Mouse (Mus musculus): ENCODE measurements around the gene BC048562. TPM values are rescaled to one million over a fixed set of nuclear protein-coding genes. Genes with fewer than 3 reads are reported as not detected.
A peak's percentile ranks its signal among the peaks of the same experiment; 100 is the strongest.

BC048562 gene
- polyA plus RNA-seq, 1 experiment, result not detected

DNA sequence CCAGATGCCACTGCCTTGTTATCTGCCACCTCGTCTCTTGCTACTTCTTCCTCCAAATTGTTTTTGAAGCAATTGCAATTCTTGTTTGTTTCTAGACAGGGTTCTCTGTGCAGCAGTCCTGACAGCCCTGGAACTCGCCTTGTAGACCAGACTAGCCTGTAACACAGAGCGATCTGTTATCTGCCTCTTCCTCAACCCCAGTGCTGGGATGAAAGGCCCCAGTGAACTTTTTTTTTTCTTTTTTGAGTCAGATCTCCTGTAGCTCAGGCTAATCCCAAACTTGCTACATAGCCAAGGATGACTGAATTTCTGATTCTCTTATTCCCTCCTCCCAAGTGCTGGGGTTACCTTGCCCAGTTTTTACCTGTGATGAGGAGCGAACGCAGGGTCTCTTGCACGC, 18.1 kb downstream of the BC048562 start:
- no peak overlapping the region for H3K4me3 ChIP-seq (ENCODE audit: extremely low read depth, insufficient read depth, insufficient read length)
- H3K36me3 ChIP-seq (ENCODE audit: control insufficient read depth, insufficient read depth, low read length), result no peaks in the 10 kb centered on the region
- 89% methylated on average over 6 of the region's 6 CpGs for WGBS
- peaks cover 6% of the 10 kb centered on the region; the same call in 1 of the 2 replicates for H3K4me1 ChIP-seq (ENCODE audit: control insufficient read depth, insufficient read depth, insufficient read length)
- DNase-seq (ENCODE audit: low read depth in 1 of 2, low spot score in 2 of 2), result no peak
- H3K27ac ChIP-seq (ENCODE audit: insufficient read depth, low read length), result no peak overlapping the region
- no peaks in the 10 kb centered on the region for H3K27me3 ChIP-seq (ENCODE audit: control insufficient read depth, insufficient read depth, low read length)
- TF ChIP-seq CTCF (IDR thresholded peaks at IDR 0.05; ENCODE audit: extremely low read depth, insufficient read depth, insufficient read length, insufficient replicate concordance) (no peak), POLR2A (IDR thresholded peaks at IDR 0.05; ENCODE audit: low read depth, low read length) (no peak)

DNA sequence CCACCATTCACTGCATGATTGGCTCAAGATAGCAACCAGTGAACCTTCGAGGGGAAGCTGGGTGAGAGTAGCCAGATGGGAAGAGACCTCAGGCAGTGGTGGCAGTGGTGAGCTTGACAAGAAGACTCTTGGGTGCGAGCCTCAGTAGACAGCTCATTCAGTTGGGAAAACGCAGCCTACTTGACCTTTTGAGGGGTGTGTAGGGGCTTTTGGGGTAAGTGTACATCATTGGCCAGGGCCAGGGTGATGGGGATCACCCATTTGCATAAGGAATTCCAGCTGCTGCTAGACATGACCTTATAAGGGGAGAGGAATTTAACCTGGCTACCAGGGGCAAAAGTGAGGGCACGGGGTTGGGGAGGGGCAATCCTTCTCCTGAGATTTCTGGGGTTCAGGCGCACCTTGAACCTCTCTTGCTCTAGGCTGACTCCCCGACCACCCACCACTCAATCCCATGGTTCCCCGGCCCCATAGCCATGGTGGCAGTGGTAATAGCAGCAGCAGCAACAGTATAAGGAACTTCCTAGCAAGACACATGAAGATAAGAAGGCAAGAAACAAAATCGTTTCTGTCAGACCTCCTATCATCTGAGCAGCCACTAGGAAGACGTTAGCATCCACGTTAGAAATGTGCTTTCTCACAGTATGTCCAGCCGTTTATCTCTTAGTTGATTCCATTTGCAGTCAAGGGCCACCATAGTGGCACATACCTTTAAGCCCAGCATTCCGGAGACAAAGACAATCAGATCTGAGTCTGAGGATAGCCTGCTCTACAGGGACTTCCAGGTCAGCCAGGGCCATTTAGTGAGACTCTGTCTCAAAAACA, 19.7 kb downstream of the BC048562 start:
- H3K27ac ChIP-seq (ENCODE audit: insufficient read depth, low read length), result no peak overlapping the region
- WGBS, result 77% methylated on average over 12 of the region's 12 CpGs
- TF ChIP-seq POLR2A (IDR thresholded peaks at IDR 0.05; ENCODE audit: low read depth, low read length) (no peak), CTCF (IDR thresholded peaks at IDR 0.05; ENCODE audit: extremely low read depth, insufficient read depth, insufficient read length, insufficient replicate concordance) (no peak)
- DNase-seq (ENCODE audit: low read depth in 1 of 2, low spot score in 2 of 2), result no peak
- peaks cover 8% of the 10 kb centered on the region; the same call in 1 of the 2 replicates for H3K4me1 ChIP-seq (ENCODE audit: control insufficient read depth, insufficient read depth, insufficient read length)
- H3K27me3 ChIP-seq (ENCODE audit: control insufficient read depth, insufficient read depth, low read length), result no peaks in the 10 kb centered on the region
- H3K4me3 ChIP-seq (ENCODE audit: extremely low read depth, insufficient read depth, insufficient read length), result no peak overlapping the region
- H3K36me3 ChIP-seq (ENCODE audit: control insufficient read depth, insufficient read depth, low read length), result no peaks in the 10 kb centered on the region

DNA sequence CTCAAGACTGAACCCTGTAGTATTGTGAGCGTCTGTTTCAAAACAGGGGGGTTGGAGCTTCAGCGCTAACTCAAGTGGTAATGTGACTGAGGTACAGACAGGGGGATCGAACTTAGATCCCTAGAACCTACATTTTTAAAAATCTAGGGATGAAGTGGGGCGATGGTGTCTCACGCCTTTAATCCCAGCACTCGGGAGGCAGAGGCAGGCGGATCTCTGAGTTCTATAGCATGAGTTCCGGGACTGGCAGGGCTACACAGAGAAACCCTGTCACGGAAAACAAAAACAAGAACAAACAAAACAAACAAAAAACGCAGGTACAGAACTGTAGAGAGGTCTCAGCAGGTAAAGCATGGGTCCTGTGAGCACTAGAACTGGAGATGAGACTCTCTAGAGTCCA, 20.7 kb downstream of the BC048562 start:
- Histone ChIP-seq H3K4me3 (ENCODE audit: extremely low read depth, insufficient read depth, insufficient read length) (no peak overlapping the region), H3K36me3 (ENCODE audit: control insufficient read depth, insufficient read depth, low read length) (no peaks in the 10 kb centered on the region), H3K27ac (ENCODE audit: insufficient read depth, low read length) (no peak overlapping the region), H3K4me1 (ENCODE audit: control insufficient read depth, insufficient read depth, insufficient read length) (peaks cover 11% of the 10 kb centered on the region; the same call in 1 of the 2 replicates), H3K27me3 (ENCODE audit: control insufficient read depth, insufficient read depth, low read length) (no peaks in the 10 kb centered on the region)
- 91% methylated on average over 10 of the region's 10 CpGs for WGBS
- TF ChIP-seq POLR2A (IDR thresholded peaks at IDR 0.05; ENCODE audit: low read depth, low read length) (no peak), CTCF (IDR thresholded peaks at IDR 0.05; ENCODE audit: extremely low read depth, insufficient read depth, insufficient read length, insufficient replicate concordance) (no peak)
- DNase-seq (ENCODE audit: low read depth in 1 of 2, low spot score in 2 of 2), result no peak

DNA sequence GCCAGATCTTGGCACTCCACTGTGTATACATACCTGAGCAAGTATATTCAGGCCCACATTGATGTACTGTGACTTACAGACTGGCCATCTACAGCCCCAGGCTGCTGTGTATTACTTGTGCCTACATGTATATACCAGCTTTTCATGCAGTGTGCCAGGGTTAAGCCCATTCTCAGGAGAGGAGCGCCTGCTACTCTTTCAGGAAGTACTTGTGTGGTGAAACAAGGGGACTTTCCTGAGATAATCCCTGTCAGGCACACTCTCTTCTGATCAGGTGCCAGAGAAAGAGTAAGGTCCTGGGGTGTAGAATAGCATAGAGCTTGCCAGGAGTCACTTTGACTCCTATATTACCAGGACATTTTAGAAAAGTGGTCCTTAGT, 23.6 kb downstream of the BC048562 start:
- no peaks in the 10 kb centered on the region for H3K27me3 ChIP-seq (ENCODE audit: control insufficient read depth, insufficient read depth, low read length)
- H3K27ac ChIP-seq (ENCODE audit: insufficient read depth, low read length), result no peak overlapping the region
- DNase-seq (ENCODE audit: low read depth in 1 of 2, low spot score in 2 of 2), result no peak
- WGBS, result 76% methylated on average over 1 of the region's 1 CpGs
- TF ChIP-seq POLR2A (IDR thresholded peaks at IDR 0.05; ENCODE audit: low read depth, low read length) (no peak), CTCF (IDR thresholded peaks at IDR 0.05; ENCODE audit: extremely low read depth, insufficient read depth, insufficient read length, insufficient replicate concordance) (no peak)
- peaks cover 7% of the 10 kb centered on the region; the same call in 1 of the 2 replicates for H3K4me1 ChIP-seq (ENCODE audit: control insufficient read depth, insufficient read depth, insufficient read length)
- H3K36me3 ChIP-seq (ENCODE audit: control insufficient read depth, insufficient read depth, low read length), result peaks cover 16% of the 10 kb centered on the region
- peak overlapping the region; percentile 83 for H3K4me3 ChIP-seq (ENCODE audit: extremely low read depth, insufficient read depth, insufficient read length)

DNA sequence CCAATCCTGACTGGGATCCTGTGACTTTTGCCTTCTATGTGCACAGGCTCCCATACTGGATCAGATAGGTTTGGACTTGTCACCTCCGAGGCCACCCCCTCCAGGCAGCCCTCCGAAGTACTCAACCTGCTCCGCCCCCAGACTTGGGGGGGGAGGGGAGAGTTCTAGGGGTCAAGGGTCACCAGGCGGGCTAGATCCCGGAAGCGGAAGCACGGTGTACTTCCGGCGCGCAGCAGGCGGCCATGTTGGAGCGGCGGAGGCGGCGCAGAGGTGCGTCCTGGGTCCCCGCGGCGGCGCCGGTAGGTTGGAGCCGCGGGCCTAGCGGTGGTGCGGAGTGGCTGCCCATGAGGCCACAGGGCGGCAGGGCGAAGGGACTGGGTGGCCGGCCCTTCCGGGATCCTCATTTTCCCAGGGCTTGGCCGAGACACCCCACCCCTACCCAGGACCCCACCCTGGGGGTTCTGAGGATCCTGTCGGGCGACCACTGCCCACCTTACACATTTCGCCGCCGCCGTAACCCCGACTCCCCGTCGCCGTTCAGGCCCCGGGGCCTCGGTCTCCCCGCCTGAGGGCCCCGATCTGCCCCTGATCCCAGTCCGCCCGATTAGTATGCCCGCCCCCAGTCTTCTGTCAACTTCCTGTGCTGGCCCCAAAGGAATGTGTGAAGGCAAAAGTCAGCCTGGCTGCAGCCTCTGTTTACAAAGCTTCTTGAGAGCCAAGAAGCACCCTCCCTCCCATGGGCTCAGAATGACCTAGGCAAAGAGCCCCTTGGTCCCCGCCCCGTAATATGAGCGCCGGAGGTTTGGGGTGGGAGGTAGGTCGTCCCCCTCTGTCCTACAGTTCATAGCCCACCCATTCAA, 24.3 kb downstream of the BC048562 start, which contains the start of gene Ccdc71:
Gene Ccdc71, plus strand, starts transcription at position 209 of the 860 bp plus-strand sequence.
- TF ChIP-seq CTCF (IDR thresholded peaks at IDR 0.05; ENCODE audit: extremely low read depth, insufficient read depth, insufficient read length, insufficient replicate concordance) (no peak), POLR2A (IDR thresholded peaks at IDR 0.05; ENCODE audit: low read depth, low read length) (peak; percentile 45; the same call in 1 of the 2 replicates)
- H3K4me3 ChIP-seq (ENCODE audit: extremely low read depth, insufficient read depth, insufficient read length), result peak within 1 kb of the TSS; percentile 83
- 1% methylated on average over 52 of the region's 52 CpGs for WGBS
- H3K4me1 ChIP-seq (ENCODE audit: control insufficient read depth, insufficient read depth, insufficient read length), result peaks cover 7% of the 10 kb centered on the region; the same call in 1 of the 2 replicates
- no peaks in the 10 kb centered on the region for H3K27me3 ChIP-seq (ENCODE audit: control insufficient read depth, insufficient read depth, low read length)
- H3K27ac ChIP-seq (ENCODE audit: insufficient read depth, low read length), result peak within 1 kb of the TSS; percentile 71
- H3K36me3 ChIP-seq (ENCODE audit: control insufficient read depth, insufficient read depth, low read length), result peaks cover 20% of the 10 kb centered on the region
- DNase-seq (ENCODE audit: low read depth in 1 of 2, low spot score in 2 of 2), result peak; percentile 66 to 78

- H3K27ac ChIP-seq (ENCODE audit: insufficient read depth, low read length), result peak within 1 kb of the TSS; percentile 71
- no peaks in the 10 kb centered on the region for H3K27me3 ChIP-seq (ENCODE audit: control insufficient read depth, insufficient read depth, low read length)
- 34% methylated on average over 11 of the region's 11 CpGs for WGBS
- TF ChIP-seq CTCF (IDR thresholded peaks at IDR 0.05; ENCODE audit: extremely low read depth, insufficient read depth, insufficient read length, insufficient replicate concordance) (no peak), POLR2A (IDR thresholded peaks at IDR 0.05; ENCODE audit: low read depth, low read length) (no peak)
- peaks cover 20% of the 10 kb centered on the region for H3K36me3 ChIP-seq (ENCODE audit: control insufficient read depth, insufficient read depth, low read length)
- DNase-seq (ENCODE audit: low read depth in 1 of 2, low spot score in 2 of 2), result no peak
- peaks cover 7% of the 10 kb centered on the region; the same call in 1 of the 2 replicates for H3K4me1 ChIP-seq (ENCODE audit: control insufficient read depth, insufficient read depth, insufficient read length)
- H3K4me3 ChIP-seq (ENCODE audit: extremely low read depth, insufficient read depth, insufficient read length), result peak within 1 kb of the TSS; percentile 83
Measured at GRCm38 (mm10) chr9:108461181-108461631, 24.9 kb downstream of the BC048562 start, which contains the start of gene Klhdc8b. TSS of gene Klhdc8b (minus strand) at chr9:108461581.
